Mouse (Mus musculus) T-cell, adult 2 months (primary cell): ENCODE measurements around the gene Rnf182.

Experiments used
- DNase-seq: peaks from one replicate; pipeline ENCODE4 v3.0.0; 2022; ENCODE audit warnings: low spot score

The Rnf182 gene

DNA sequence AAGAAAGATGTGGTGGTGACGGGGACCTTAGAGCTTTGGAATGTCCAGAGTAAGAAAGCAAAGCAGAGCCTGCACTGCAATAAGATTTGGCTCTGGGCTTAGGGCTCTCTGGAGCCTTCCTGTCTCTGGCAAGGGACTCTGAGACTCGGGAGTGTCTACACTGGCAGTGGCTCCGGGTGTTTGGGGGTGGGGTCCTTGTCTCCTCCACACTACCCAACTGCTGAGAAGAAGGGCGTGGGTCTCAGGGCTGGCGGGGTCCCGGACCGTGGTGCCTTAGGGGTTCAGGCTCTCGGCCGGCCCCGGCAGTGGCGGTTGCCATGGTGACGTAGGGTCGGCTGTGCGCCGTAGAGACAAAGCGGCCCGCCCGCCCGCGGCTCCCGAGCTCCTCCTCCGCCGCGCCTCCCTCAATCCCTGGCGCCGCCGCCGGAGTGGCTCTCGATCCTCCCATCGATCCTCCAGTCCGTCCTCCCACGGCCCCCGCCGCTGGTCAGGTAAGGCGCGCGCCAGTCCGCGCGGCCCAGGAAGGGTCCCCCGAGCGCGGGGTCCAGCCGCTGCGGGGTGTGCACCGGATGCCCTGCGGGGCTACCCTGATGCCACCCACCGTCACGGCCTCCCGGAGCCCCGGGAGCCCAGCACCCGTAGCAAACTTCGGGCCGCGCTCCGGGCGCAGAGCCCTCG lies at the start of gene Rnf182:
Gene Rnf182, plus strand, starts transcription at position 134 of the 678 bp plus-strand sequence.
- peak; percentile 15 for DNase-seq

DNA sequence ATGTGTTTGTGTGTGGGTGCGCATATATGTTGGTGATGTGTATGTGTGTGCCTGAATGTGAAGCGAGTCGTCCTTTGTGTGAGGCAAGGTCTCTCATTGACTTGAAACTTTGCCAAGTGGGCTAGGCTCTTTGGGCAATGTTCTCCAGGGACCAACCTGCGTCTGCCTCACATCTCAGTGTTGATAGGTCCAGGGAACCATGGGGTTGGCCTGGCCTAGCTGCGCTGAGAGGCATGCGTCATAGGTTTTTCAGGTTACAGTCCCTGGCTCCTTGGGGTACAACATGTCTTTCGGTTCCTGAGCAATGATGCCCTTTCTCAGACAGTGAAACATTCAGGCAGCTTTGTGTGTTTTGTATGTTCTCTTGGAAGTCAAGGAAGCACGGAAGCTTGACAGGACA lies 49.3 kb upstream of the Rnf182 start:
- no peak for DNase-seq

- DNase-seq: no peak
Measured at GRCm38 (mm10) chr13:43567141-43567891, 48.2 kb upstream of the Rnf182 start.

GRCm38 (mm10) chr13:43573979-43574378 lies 41.5 kb upstream of the Rnf182 start:
- DNase-seq: no peak

DNA sequence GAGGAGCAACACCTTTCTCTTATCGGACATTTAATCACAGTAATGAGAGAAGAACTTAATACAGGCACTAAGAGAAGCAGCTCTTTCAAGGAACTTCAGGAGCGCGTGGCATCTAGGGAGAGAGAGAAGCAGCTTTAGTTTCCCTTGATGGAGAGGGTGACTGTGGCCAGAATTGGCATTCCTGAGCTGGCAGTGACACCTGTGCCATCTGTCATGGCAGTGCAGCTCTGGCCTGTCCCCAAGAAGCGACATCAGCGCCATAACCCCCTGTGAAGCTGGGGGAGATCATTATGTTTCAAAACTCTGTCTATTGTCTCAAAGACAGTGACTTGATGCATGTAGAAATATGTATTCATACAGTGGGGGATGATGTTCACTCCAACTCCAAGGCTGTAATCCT lies 40.1 kb upstream of the Rnf182 start:
- no peak for DNase-seq

DNA sequence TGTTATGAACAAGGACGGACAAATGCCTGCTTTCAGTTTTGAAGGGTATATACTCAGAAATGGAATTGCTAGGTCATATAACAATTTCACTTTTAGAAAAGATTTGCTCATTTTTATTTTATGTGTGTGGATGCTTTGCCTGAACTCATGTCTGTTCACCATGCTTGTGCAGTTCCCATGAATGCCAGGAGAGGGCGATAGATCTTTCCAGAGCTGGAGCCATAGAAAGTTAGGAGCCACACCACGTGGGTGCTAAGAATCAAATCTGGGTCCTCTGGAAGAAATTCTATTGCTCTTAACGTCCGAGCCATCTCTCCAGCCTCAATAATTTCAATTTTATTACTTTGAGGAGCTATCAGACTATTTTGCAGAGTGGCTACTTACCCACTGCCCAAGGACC lies 38.3 kb upstream of the Rnf182 start:
- peak; percentile 23 for DNase-seq

DNA sequence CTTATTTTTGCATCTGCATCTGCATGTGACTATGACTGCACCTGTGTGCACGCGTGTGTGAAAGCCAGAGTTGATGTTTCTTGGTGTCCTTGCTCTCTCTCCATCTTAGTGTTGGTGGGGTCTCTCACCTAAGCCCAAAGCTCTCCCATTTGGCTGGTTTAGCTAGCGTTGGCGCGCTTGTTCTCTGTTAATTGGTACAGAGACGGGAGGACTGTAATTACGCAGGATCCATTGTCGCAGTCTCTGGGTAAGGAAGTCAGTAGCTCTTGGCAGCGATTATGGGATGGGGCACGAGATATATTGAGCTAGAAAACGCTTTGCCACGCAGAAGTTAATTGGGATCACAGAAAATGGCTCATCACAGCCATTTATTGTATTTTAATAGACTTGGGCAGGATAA lies 37.7 kb upstream of the Rnf182 start:
- no peak for DNase-seq

DNA sequence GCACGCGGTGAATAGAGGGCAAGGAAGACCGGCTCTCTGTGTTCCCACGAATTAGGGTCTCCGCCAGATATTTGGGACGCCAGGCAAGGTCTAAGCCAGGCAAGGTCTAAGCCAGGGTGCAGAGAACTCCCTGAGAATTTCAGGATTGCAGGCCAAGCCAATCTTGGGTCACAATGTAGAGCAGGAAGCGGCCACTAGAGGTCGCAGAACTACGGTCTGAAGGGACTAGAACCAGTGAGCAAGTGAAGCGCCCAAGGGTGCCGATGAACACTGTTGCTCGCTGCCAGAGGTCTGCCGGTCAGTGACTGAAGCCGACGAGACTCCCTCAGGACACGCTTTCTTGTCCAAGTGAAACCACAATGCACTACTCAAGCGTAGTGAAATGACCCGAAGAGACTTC lies 35.8 kb upstream of the Rnf182 start:
- DNase-seq: peak; percentile 10

GRCm38 (mm10) chr13:43580661-43581060 lies 34.8 kb upstream of the Rnf182 start:
- no peak for DNase-seq

DNA sequence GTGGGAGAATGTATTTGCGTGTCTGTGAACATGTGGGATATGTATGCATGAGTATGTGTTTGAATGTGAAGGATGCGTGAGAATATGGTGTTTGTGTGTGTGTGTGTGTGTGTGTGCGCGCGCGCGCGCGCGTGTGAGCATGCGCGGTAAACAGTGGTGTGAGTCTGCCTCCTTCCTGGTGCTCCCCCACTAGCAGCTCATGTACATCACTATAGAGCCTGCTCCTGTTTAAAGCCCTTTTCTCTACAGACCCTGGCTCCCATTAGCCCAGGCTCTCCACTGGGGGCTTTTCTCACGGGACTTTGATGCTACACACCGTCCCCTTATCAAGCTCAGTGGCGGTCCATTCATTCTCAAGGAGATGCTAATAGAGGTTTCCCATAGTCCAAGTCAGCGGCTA lies 32.5 kb upstream of the Rnf182 start:
- no peak for DNase-seq

DNA sequence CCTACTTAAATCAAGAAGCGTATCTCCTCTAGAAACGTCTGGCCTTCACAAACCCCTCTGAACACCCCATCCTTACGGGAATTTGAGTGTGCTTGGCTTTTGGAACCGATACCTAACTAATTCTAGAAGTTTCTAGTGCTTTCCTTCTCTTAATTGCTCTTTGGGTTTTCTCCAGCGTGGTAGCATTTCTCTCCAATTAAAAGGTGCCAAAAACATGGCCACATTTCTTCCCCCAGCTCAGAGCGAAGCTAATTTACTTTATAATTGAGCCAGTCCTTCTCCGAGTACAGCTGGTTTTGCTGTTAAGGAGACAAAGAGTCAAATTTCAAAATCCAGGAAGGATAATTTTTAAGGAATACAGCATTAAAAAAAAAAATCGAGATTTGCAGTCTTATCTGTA lies 32.0 kb upstream of the Rnf182 start:
- DNase-seq: no peak

- DNase-seq: no peak
Measured at GRCm38 (mm10) chr13:43585335-43585734, 30.2 kb upstream of the Rnf182 start.

DNA sequence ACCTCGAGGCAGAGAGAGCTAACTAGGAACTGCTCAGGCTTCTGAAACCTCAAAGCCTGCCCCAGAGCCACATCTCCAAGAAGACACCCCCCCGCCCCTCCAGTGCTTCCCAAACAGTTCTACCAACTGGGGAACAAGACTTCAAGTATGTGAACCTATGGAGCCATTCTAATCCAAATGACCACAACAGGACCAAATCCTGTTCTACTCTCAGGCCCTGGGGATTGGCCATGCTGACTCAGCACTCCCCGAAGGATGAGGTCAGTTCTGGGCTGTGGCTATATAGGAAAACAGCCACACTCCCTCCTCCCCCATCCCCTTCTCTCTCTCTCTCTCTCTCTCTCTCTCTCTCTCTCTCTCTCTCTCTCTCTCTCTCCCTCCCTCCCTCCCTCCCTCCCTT lies 28.5 kb upstream of the Rnf182 start:
- no peak for DNase-seq

GRCm38 (mm10) chr13:43587844-43588840 lies 27.4 kb upstream of the Rnf182 start:
- no peak for DNase-seq

GRCm38 (mm10) chr13:43591828-43592680 lies 23.5 kb upstream of the Rnf182 start:
- no peak for DNase-seq

DNA sequence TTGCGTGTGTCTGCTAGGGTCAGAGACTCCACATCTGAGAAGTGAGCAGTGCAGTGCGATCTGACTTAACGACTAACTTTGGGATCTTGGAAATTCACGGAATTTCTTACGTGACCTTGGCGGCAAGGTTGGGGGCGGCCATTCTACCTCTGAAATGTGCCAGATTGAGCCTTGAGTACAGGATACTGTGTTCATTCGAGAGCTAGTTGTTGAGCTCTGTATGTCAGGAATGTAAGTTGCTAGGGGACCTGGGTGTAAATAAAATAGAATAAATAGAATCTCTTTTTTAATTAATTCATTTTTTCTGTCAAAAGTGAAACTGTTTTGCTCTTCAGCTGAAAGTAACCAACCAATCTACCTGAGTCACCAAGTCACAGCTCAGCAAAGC lies 22.8 kb upstream of the Rnf182 start:
- no peak for DNase-seq

GRCm38 (mm10) chr13:43595896-43596295 lies 19.6 kb upstream of the Rnf182 start:
- peak; percentile 50 for DNase-seq

GRCm38 (mm10) chr13:43600967-43601366 lies 14.5 kb upstream of the Rnf182 start:
- DNase-seq: no peak

GRCm38 (mm10) chr13:43602440-43602839 lies 13.1 kb upstream of the Rnf182 start:
- DNase-seq: no peak

- DNase-seq: no peak
Measured at GRCm38 (mm10) chr13:43603042-43603441, 12.5 kb upstream of the Rnf182 start.

DNA sequence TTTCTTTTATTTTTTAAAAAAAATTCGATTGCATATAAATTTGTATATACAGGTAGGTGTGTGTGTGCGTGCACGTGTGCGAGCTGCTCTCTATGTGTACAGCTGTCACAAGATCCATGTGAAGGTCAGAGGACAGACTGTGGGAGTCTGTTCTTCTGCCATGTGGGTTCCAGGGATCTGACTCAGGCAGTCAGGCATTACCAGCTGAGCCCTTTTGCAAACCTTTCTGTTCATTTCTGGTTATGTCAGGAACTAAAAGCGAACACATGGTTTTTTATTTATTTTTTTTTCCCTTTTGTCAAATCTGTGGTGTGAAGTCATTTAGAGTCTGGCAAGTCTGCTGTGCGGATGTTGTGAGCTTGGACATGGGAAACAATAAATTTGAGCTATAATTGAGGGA lies 6.7 kb upstream of the Rnf182 start:
- no peak for DNase-seq

- no peak for DNase-seq
Measured at GRCm38 (mm10) chr13:43612040-43612439, 3.5 kb upstream of the Rnf182 start.
